Comparison of ENCODE assay signal across 12 mouse cellular contexts in genomic region chr11:53637046-53637802, GRCm38 (mm10). TPM values are rescaled to one million over a fixed set of nuclear protein-coding genes. Genes with fewer than 3 reads are reported as not detected.
DNase-seq lines count a peak whose midpoint lies in the region; ATAC-seq lines count a peak whose summit lies in the region.
"Had no signal": no experiment of that assay in that cellular context is flagged by ENCODE, and none has a peak within 500 bp of the region (broad histone marks: within the 10 kb centered on the region; RNA-seq: fewer than 3 reads in every experiment).

No protein-coding gene starts in this region.

- WGBS in liver, embryonic 12.5 days (ENCODE audit: insufficient replicate concordance), result 29% methylated on average over 21 of the region's 21 CpGs
- WGBS in liver, embryonic 13.5 days (ENCODE audit: insufficient replicate concordance), result 29% methylated on average over 21 of the region's 21 CpGs

- peak overlapping the region; percentile 13; the same call in 1 of the 2 replicates for H3K4me2 ChIP-seq in liver, embryonic 12.5 days
- H3K4me2 ChIP-seq in liver, embryonic 13.5 days, result 0 out of 2 replicates have a peak overlapping the region, but pooled peaks have one; percentile 19

- H3K4me1 ChIP-seq in liver, embryonic 12.5 days, result peaks cover 44% of the 10 kb centered on the region
- H3K4me1 ChIP-seq in liver, embryonic 13.5 days (replicated peaks), result peaks cover 30% of the 10 kb centered on the region

- DNase-seq in heart, adult 11 months, result peak; percentile 58
- DNase-seq in heart, adult 18-20 months, result no peak
- no peak for DNase-seq in liver
- peak; percentile 43 for DNase-seq in embryo, embryonic 9.5 days (ENCODE audit: extremely low spot score)
- DNase-seq in liver, embryonic 13.5 days, result no peak
- no peak for DNase-seq in gastrocnemius, postnatal 36 days
- DNase-seq: right cerebral cortex, postnatal 4 days had no signal

- no peak overlapping the region for H3K9ac ChIP-seq in liver, embryonic 12.5 days
- H3K9ac ChIP-seq in liver, embryonic 13.5 days, result no peak overlapping the region
- H3K9ac ChIP-seq: liver, embryonic 14.5 days had no signal

- intact Hi-C loops in gastrocnemius, postnatal 36 days (cut with DNase I), result no loop called here

- ATAC-seq in liver, embryonic 12.5 days, result no peak
- no peak for ATAC-seq in liver, embryonic 13.5 days (ENCODE audit: low read depth)
- no peak for ATAC-seq in activated CD4-positive, CD25-positive, alpha-beta regulatory T cell, adult 4 months

- no peaks in the 10 kb centered on the region for H3K9me3 ChIP-seq in liver, embryonic 12.5 days (replicated peaks)
- no peaks in the 10 kb centered on the region for H3K9me3 ChIP-seq in liver, embryonic 13.5 days (replicated peaks)

- no peak overlapping the region for H3K27ac ChIP-seq in liver, embryonic 12.5 days
- no peak overlapping the region for H3K27ac ChIP-seq in liver, embryonic 13.5 days
- H3K27ac ChIP-seq: liver, embryonic 14.5 days had no signal

- H3K4me3 ChIP-seq in liver, embryonic 12.5 days, result no peak overlapping the region
- H3K4me3 ChIP-seq in liver, embryonic 13.5 days (replicated peaks), result no peak overlapping the region

- no peaks in the 10 kb centered on the region for H3K36me3 ChIP-seq in liver, embryonic 12.5 days
- no peaks in the 10 kb centered on the region for H3K36me3 ChIP-seq in liver, embryonic 13.5 days

- H3K27me3 ChIP-seq in liver, embryonic 12.5 days (replicated peaks), result peaks cover 36% of the 10 kb centered on the region
- H3K27me3 ChIP-seq in liver, embryonic 13.5 days, result peaks cover 27% of the 10 kb centered on the region

RNA-seq across cellular contexts. Expression of gene Il13, which starts 2.7 kb away (rescaled TPM):
- total RNA-seq in heart, adult 18-20 months (2021), result not detected
- polyA plus RNA-seq in liver, embryonic 12.5 days (2016; fragmentation: Nextera tagmentation; extraction: Ambion mirVana), result not detected in 2 replicates
- not detected in 2 replicates for polyA plus RNA-seq in liver, embryonic 13.5 days (2015; fragmentation: Nextera tagmentation; extraction: Ambion mirVana)
- not detected for total RNA-seq in gastrocnemius, postnatal 36 days (2021)
- polyA plus RNA-seq in activated CD4-positive, CD25-positive, alpha-beta regulatory T cell, adult 4 months (2017; shearing (Covaris generic)), result not detected
- total RNA-seq: layer of hippocampus, adult 2 months had no signal
- polyA plus RNA-seq: erythroblast, embryonic 14.5 days had no signal

RNA-seq across cellular contexts. Expression of gene Il4, which starts 18.8 kb away (rescaled TPM):
- not detected for total RNA-seq in heart, adult 18-20 months (2021)
- polyA plus RNA-seq in liver, embryonic 12.5 days (2016; fragmentation: Nextera tagmentation; extraction: Ambion mirVana), result 0.81 TPM in 2 replicates
- polyA plus RNA-seq in liver, embryonic 13.5 days (2015; fragmentation: Nextera tagmentation; extraction: Ambion mirVana), result 0.60 and 0.82 TPM in 2 replicates
- not detected for total RNA-seq in gastrocnemius, postnatal 36 days (2021)
- polyA plus RNA-seq in activated CD4-positive, CD25-positive, alpha-beta regulatory T cell, adult 4 months (2017; shearing (Covaris generic)), result 10 to 100 TPM in 1 of 2 experiments, 1 to 10 TPM in 1; 8.8 to 10.4 TPM
- total RNA-seq: layer of hippocampus, adult 2 months had no signal
- polyA plus RNA-seq: erythroblast, embryonic 14.5 days had no signal

Comparison
In these comparisons a context has a peak if more than half of its experiments do, and no peak if none do; other contexts are left out.
1. DNase-seq: peak in heart, adult 11 months (single experiment) and embryo, embryonic 9.5 days (single experiment); none in heart, adult 18-20 months (0 of 2), liver (single experiment), liver, embryonic 13.5 days (single experiment) and gastrocnemius, postnatal 36 days (0 of 2).